Mouse (Mus musculus): ENCODE data around the gene Olfr214.

GRCm38 (mm10) chr6:116553935-116554334 lies at the start of gene Olfr214:
- no peak for TF ChIP-seq CTCF (IDR thresholded peaks at IDR 0.05; ENCODE audit: control insufficient read depth, insufficient read depth, insufficient read length)
- TF ChIP-seq FOSL1 (IDR thresholded peaks at IDR 0.05; ENCODE audit: insufficient read depth, low read length, poor library complexity, severe bottlenecking) = no peak
- no peak for TF ChIP-seq MYOD1 (IDR thresholded peaks at IDR 0.05; ENCODE audit: control insufficient read depth, insufficient read length, low read depth)
- no peak for TF ChIP-seq MAX (IDR thresholded peaks at IDR 0.05)

Measured in C2C12 (cell line).